Mouse (Mus musculus) adrenal gland (tissue): Measurements from ENCODE around the gene Ralgapb.
"Not testable (repeated sequence)": the region's sequence is repeated elsewhere in the genome, so short reads cannot be mapped to it uniquely, and the experiment has no call there.

Experiments used
- intact Hi-C: fragments of 180-260 bp; cut with DNase I; formaldehyde crosslinking; loops from one replicate; pipeline ENCODE4 v1.15.1; 2025

Gene Ralgapb

DNA sequence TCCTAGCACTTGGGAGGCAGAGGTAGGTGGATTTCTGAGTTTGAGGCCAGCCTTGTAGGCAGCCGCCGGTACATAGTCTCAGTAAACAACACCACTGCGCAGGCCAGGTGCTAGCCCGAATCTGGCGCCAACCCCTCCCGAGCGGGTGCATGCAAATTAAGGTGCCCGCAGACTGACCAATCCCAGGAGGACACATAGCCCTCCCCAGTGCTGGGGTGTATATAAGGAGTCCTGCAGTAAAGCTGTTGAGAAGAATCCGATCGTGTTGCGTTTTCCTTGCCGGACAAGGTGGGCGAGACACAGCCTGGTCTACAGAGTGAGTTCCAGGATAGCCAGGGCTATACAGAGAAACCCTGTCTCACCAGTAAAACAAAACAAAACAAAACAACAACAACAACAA lies 12.5 kb upstream of the Ralgapb start:
- intact Hi-C loops: not testable (repeated sequence)

DNA sequence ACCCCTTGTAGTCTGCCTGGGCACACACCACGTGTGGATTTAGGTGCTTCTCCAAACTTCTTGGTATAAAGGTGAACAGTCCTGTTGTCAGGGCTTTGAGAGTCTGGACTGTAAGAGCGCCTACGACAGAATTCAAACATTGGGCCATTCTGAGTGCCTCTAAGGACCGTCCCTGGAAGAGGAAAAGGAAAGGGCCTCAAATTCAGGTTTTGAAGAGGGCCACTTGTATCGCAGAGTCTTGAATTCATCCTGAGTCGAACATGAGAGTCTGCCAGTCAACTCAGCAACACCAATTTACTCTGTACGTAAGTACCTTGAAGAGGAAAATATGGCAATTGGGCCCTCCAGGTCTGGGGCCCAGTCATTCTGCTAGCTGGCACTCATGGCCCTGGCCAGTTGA lies 6.7 kb upstream of the Ralgapb start:
- intact Hi-C loops: no loop called here

DNA sequence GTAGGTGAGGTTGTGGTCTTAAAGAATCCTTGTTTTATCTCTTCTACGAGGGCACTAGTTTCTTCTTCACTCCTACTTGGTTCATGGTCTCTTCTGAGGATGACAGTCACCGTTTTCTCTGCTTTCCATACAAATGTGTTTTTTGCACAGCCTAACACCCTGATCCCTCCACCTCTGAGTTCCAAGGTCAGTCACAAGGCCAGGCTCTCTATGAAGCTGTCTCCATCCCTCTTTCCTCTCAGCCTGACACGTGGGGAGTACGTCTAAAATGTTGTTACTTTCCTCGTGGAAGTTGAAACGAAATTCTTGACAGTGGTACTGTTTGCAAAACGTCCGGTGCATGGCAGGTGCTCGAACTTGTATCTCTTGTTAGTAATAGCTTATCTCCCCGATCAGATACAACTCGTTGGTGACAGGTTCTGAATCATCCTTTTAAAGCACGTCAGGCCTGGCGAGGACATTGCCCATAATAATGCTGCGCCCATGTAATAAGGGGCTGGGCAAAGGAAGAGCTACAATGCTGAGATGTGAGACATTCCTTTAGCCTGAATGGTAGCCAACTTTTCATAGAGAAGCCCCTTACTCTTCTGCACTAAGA lies 552 bp upstream of the Ralgapb start:
- intact Hi-C loops: no loop called here

DNA sequence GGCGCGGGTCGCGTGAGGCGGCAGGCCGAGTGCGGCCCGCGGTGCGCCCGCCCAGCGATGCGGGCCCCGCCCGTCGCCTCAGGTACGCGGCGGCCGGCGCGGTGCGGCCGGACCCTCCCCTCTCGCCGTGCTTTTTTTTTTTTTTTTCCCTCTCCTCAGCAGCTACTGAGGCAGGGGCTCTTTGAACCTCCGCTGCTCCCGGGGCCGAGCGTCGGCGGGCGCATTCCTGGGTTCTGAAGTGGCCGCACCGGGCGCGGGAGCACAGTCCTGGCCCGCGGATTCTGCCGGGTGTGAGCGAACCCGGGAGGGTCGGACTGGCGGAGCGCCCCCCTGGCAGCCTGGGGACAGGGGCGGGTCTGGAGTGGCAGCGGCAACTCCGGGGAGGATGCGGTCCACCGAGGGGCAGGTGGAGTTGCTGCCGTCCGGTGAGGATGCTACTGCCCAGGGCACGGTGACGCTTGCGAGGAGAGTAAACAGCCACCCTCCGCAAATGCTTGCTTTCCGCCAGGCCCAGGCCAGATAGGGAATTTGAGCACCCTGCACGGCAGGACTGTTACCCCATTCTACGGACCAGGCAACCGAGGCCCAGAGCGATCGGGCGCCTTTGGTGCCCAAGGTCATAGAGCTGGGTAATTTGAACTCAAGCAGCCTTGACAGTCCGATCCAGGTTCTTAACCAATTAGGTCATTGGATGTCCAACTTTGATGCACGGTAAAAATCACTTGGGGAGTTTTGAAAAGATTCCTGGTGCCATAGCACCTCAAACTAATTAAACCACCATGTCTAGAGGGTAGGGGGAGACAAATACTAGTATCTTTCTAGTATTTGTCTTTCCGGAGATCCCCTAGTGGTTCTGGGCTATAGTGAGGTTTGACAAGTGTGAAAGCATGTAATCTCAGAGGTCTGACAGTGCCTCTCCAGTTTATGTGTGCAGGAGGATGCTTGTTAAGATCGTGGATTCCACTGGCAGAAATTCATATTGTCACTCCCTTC lies 670 bp downstream of the Ralgapb start:
- intact Hi-C loops: no loop called here

DNA sequence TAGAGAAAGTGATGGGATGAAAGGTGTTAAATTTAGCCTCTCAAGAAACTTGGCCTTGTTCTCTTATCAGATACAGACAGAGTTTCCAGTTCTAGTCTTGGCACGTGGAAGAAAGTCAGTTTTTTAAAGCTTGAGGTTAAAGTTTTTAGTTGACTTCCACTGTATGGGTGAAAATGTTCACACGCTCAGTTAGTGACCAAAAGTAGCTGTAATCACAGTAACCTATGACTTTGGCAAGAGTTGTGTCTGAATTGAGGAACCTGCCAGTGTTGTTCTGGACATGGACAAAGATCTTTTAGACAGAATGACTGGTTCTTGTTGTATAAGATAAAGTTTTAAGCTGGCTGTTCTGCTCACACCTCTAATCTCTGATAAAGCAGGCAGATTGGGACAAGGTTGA lies 3.6 kb downstream of the Ralgapb start:
- intact Hi-C loops: no loop called here

DNA sequence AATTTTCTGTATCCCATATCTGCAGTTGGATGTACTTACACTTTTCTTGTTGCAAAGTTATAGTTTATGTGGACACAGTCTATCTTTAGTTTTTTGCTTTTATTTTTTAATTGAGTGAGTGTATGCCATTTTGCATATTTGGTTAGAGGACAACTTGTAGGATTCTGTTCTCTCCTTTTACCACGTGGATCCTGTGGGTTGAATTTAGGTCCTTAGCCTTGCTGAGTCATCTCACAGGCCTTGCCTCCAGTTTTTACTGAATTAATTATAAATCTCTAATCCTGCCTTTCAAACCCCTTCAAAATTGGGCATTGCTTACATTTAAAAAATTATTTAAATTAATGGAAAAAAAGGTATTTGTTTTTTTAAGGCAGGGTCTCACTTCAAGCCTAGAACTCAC lies 6.2 kb downstream of the Ralgapb start:
- intact Hi-C loops: no loop called here

DNA sequence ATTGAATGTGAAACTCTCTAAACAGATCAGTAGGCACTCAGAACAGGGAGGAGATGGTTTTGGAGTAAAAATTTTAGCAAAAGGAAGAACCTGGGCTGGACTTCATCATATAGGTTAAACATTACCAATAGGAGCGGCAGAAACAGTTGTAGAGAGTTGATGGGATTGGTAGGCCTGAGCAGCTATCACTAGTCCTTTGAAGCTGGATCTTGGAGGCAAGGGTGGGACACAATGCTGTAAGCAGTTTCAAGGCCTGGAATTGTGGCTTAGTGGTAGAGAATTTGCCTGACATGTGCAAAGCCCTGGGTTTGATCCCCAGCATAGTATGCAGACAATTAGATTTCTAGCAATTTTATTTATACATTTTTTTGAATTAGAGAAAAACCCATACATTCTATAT lies 9.0 kb downstream of the Ralgapb start:
- intact Hi-C loops: no loop called here

DNA sequence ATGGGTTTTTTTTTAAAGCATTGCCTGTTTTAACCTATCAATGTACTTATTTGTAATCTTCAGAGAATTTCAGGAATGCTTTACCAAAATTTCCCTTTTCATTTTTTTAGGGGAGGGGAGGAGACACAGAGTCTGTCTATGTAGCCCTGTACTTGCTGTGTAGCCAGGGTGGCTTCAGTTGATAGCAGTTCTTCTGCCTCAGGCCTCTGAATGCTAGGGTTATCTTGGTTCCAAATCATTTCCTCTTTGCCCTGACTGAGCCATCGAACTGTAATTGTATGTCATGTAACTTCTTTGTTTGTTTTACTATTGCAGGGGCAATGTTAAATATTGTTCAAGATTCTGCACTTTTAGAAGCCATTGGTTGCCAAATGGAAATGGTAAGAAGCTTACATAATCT lies 36.2 kb downstream of the Ralgapb start:
- intact Hi-C loops: loop anchor here (5.0 kb wide), 1 partner anchor 36 kb away; no protein-coding TSS in a partner anchor

DNA sequence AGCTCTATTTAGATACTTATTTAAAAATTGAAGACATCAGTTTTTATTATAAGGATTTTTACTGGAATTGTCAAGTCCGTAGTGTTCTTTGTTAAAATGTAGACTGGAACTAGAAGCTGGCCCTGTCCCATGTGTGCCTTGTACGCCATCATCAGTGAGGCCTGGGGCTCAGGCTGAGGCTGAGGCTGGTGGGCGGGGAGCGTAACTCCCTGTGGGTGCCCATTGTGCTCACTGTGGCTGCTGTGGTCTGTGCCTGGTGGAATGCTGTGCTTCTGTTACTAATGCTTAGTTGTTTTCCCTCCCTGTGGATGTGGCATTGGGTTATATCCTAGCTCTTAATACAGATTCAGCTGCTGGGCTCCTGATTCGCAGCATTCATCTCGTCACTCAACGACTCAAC lies 40.2 kb downstream of the Ralgapb start:
- intact Hi-C loops: loop anchor here (5.0 kb wide), 1 partner anchor 32 kb away; no protein-coding TSS in a partner anchor

DNA sequence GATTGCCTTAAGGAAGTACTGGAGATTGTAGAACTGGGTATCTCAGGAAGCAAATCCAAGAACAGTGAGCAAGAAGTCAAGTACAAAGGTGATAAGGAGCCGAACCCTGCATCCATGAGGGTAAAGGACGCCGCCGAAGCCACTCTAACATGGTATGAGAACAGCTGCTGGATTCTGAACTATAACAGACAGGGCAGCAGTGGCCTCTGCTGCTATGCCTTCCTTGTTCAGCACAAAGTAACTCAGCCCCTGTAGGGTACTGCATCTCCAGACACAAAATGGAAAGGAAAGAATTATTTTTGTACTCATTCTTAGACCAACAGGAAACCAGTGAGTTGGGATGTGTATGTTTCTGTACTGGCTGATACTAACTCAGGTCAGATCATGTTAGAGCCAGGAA lies 46.8 kb downstream of the Ralgapb start:
- intact Hi-C loops: no loop called here

DNA sequence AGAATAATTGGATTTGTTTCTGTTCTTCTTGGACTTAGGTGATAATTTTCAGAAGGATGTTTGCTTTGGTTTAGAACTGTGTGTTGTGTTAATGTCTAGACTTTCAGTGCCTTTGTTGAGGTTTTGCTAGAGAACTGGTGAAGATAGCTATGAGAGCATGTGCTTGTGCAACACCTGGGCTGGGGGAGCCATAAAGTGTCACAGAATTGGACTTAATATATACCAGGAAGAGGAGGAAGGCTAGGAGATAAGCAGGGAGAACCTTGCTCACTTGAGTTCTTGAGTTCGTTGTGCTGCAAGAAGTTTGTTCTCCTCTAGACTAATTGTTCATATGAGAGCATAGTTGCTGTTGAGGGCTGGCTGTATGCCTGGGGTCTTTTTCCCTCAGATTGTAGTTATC lies 48.0 kb downstream of the Ralgapb start:
- intact Hi-C loops: no loop called here

DNA sequence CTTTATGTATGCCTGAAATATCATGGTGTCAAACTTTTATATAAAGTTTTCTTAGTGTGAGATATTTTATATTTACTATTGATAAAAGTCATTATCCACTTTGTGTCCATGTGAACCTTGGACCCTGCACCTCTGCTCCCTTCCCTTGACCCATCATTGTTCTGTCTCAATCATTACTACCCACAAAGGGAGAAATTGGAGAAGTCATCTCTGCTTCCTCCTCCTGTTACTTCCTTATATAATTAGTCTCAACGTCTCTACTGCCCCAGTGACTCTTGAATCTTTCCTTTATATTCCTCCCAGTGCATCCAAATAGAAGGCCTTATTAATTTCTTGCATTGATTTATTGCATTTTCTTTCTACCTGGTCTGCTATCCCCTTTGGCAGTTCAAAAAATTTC lies 52.8 kb downstream of the Ralgapb start:
- intact Hi-C loops: no loop called here

DNA sequence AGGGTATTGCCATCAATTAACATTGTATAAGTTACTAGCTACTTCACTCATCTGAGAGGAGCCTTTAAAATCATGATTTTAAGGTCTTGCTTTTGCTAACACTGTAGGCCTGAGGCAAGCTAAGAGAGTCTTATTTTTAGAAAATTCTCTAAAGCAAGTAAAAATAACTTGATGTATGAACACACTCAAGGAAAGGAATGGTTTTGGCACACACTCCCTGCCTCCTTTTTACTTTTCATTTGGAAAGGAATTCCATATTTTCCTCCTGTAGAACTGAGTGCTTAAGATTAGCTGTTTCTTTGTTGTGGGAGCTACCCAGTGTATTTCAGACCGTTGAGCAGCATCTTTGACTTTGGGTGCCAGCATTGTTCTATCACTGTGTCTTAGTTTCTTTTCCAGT lies 64.5 kb downstream of the Ralgapb start:
- intact Hi-C loops: no loop called here

DNA sequence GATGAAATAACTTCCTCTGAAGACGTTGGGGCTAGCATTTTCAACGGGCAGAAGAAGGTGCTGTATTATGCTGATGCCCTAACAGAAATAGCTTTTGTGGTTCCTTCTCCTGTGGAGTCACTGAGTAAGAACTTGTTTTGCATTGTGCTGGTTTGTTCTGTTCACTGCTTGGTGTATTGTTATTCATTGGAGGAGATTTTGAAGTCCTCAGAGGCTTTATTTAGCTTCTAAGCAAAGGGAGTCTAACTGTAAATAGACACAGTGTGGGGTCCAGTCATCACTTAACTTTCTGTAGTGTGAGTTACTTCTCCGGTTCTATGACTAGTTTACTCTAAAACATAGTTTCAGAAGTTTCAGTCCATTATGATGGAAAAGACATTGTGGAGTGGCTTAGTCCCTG lies 68.0 kb downstream of the Ralgapb start:
- intact Hi-C loops: loop anchor here (5.0 kb wide), 1 partner anchor 40 kb away; no protein-coding TSS in a partner anchor

DNA sequence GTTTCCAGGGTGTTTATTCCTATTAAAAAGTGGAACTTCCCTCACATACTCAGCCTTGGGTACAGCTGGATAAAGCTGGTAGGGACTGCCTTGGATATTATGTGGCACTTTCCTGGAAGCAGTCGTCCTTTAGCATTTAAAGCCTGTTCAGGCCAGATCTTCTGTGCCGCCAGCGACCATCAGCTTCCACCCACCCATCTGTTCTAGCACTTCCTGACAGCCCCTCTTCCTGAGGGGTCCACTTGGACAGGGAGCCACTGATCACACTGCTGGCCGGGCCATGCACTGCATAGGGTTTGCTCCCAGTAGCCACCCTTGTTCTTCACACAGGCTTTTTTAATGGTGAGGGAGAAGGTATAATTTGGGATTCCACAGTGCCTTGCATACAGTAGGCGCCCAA lies 88.8 kb downstream of the Ralgapb start:
- intact Hi-C loops: no loop called here

DNA sequence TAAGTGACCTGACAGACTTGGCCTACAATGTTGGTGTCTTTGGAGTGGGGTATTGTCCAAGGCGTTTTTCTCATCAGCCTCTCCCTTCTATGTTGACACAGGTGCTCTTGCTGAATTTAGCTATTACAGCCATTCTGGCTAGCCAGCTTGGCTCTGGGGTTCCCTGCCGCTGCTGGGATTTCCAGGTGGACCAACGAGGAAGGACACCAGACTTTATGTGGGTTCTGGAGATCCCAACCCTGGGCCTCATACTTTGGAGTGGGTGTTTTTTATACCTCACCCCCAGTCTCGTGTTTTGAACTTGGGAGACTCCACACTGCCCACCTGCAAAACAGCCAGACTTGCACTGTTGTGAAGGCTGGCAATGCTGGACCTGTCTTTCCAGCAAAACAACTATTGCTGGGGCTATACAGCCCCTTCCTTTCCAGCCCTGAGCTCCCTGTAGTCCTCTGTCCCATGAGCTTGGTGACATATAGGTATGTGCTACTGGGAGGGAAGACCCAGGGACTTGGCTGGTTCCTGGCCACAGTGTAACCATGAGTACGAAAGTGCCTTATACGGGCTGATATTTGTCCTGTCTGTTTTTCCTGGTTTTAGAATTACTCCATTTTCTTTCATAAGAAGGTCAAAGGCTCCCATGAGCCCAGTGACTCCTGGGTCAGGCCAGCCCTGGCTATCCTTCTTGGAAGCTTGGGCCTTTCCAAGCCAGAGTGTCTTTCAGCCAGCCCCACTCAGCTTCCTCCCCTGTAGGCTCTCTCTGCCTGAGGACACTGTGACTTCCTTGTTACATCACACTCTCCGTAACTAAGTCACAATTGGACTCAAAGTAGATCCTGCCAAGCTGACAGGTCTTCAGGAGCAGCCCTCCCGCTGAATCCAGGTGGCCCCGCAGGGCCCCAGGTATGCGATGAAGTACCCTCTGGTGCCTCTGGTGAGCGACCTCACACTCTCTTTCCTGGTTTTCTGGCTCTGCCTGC lies 92.5 kb downstream of the Ralgapb start, which contains the start of gene Adig:
Gene Adig (plus strand): TSS at position 777 of the 977 bp plus-strand sequence.
- intact Hi-C loops: no loop called here

DNA sequence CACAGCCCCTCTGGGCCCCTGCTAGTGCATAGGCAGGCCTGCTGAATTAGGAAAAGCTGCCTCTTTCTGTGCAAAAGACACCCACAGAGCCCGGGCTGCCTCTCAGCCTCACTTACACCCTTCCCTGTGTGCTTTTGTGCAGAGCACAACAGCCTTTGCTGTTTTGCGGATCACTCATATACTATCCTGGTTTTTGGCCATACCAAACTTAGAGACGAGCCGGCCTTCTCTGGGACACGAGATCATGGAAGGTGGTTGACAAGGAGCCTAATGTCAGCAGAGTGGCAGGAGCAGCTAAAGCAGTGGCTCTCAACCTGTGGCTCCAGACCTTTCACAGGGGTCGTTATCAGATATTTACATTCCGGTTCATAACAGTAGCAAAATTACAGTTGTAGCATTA lies 93.6 kb downstream of the Ralgapb start:
- intact Hi-C loops: no loop called here

DNA sequence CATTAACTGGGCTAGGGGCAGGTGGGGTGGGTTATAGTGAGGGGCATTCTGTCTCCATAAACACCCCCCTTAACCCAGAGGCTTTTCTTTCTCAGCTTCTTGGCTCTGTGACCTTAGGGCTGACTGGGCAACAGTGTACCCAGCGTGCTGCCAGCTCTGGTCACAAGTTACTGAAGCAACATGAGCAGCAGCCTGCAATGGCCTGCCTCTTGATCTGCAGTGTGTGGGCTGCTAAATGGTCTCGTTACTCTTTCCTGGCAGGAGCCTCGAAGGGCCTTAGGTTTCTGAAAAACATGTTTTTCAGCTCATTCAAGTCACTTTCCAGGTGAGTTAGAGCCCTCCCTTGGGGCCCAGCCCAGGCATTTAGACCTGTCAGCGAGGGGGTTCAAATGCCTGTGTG lies 94.0 kb downstream of the Ralgapb start:
- intact Hi-C loops: no loop called here

DNA sequence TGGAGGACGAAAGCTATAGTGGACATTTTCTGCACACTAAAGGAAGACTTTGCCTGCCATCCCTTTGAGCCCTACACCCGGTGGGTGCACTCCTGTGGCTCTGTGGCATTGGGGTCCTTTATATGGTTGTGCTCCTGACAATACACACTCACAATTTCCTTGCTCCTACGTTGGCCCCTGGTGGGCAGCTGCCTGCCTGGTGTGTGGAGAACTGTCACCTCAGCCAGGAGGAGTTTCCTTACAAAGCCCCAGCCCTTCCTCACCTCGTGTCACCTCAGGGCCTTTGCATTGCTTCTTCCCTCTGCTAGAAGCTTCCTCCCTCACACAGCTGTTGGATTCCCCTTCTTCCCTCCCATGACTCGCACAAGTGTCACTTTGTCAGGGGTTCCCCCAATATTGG lies 96.8 kb downstream of the Ralgapb start:
- intact Hi-C loops: no loop called here

DNA sequence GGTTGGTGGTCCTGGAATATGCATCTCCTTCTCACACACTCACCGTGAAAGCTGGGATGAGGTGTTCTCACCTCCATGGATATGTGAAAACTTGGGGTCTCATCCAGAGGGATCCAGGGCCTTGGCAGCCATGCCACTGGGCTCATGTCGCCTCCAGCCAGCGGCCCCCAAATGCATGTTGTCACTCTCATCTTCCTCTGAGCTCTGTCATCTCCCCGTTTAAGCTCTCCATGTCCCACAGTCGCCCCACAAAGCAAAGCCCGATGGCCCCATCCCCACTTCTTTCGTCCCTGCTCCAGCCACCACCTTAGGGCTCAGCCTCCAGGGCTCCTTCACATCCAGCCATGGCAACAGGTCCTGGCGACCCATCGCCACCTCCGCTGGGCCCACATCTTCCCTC lies 97.4 kb downstream of the Ralgapb start:
- intact Hi-C loops: no loop called here

DNA sequence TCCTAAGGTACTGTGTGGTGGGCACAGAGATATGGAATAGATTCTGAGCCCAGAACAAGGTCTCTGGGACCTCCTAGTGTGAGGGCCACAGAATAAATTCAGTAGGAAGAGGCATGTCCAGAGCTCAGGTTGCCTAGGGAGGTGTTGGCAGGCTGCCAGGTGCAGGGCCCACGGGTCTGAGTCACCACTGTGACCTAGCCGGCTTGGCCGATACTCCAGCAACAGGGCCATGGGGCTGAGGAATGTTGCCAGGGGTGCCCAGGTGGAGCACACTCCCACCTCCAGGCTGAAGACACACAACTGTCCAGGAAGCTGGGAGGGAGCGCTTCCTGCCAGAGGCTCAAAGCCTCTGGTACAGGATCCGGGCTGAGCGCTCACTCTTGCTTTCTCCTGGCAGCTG lies 101.0 kb downstream of the Ralgapb start:
- intact Hi-C loops: no loop called here
